ENCODE assay signal across 10 mouse cellular contexts in genomic region chr8:84657680-84658079, GRCm38 (mm10). TPM values are rescaled to one million over a fixed set of nuclear protein-coding genes. Genes with fewer than 3 reads are reported as not detected.
A peak's percentile ranks its signal among the peaks of the same experiment; 100 is the strongest.
DNase-seq lines count a peak whose midpoint lies in the region; ATAC-seq and TF ChIP-seq lines count a peak whose summit lies in the region.
"Had no signal": no experiment of that assay in that cellular context is flagged by ENCODE, and none has a peak within 500 bp of the region (broad histone marks: within the 10 kb centered on the region; RNA-seq: fewer than 3 reads in every experiment).

No protein-coding gene starts in this region.

- WGBS in hindbrain, embryonic 10.5 days = 49% methylated on average over 4 of the region's 4 CpGs
- 36% methylated on average over 4 of the region's 4 CpGs for WGBS in hindbrain, embryonic 12.5 days
- WGBS in embryonic facial prominence, embryonic 10.5 days = 33% methylated on average over 4 of the region's 4 CpGs
- WGBS in kidney, postnatal 0 days = 58% methylated on average over 4 of the region's 4 CpGs
- WGBS in forebrain, embryonic 13.5 days = 43% methylated on average over 4 of the region's 4 CpGs

- no peaks in the 10 kb centered on the region for H3K36me3 ChIP-seq in hindbrain, embryonic 10.5 days
- H3K36me3 ChIP-seq in hindbrain, embryonic 12.5 days = no peaks in the 10 kb centered on the region
- H3K36me3 ChIP-seq in embryonic facial prominence, embryonic 10.5 days (replicated peaks) = peaks cover 4% of the 10 kb centered on the region; the same call in 1 of the 2 replicates
- no peaks in the 10 kb centered on the region for H3K36me3 ChIP-seq in kidney, postnatal 0 days (ENCODE audit: insufficient read depth, low read length)
- H3K36me3 ChIP-seq in forebrain, embryonic 13.5 days (ENCODE audit: poor library complexity, severe bottlenecking) = no peaks in the 10 kb centered on the region
- H3K36me3 ChIP-seq: hindbrain, embryonic 15.5 days; midbrain, embryonic 13.5 days had no signal

- H3K27ac ChIP-seq in hindbrain, embryonic 10.5 days = peak overlapping the region; percentile 93
- no peak overlapping the region for H3K27ac ChIP-seq in hindbrain, embryonic 12.5 days
- peak overlapping the region; percentile 97 for H3K27ac ChIP-seq in embryonic facial prominence, embryonic 10.5 days (replicated peaks)
- H3K27ac ChIP-seq in kidney, postnatal 0 days = peak overlapping the region; percentile 93
- H3K27ac ChIP-seq in forebrain, embryonic 13.5 days = no peak overlapping the region
- H3K27ac ChIP-seq: midbrain, embryonic 13.5 days had no signal

- peak overlapping the region; percentile 13; the same call in 1 of the 2 replicates for H3K4me3 ChIP-seq in hindbrain, embryonic 10.5 days
- no peak overlapping the region for H3K4me3 ChIP-seq in hindbrain, embryonic 12.5 days
- H3K4me3 ChIP-seq in embryonic facial prominence, embryonic 10.5 days = peak overlapping the region; percentile 59
- no peak overlapping the region for H3K4me3 ChIP-seq in kidney, postnatal 0 days (replicated peaks; ENCODE audit: low read depth, low read length)
- H3K4me3 ChIP-seq in forebrain, embryonic 13.5 days = no peak overlapping the region
- H3K4me3 ChIP-seq: midbrain, embryonic 13.5 days had no signal

- no peak overlapping the region for H3K9ac ChIP-seq in hindbrain, embryonic 12.5 days
- H3K9ac ChIP-seq in kidney, postnatal 0 days (ENCODE audit: low read depth, low read length) = no peak overlapping the region
- H3K9ac ChIP-seq in forebrain, embryonic 13.5 days = no peak overlapping the region
- H3K9ac ChIP-seq: hindbrain, embryonic 15.5 days; midbrain, embryonic 13.5 days had no signal

- no peak for TF ChIP-seq CTCF in kidney, postnatal 0 days (IDR thresholded peaks at IDR 0.05; ENCODE audit: low read depth)

- H3K27me3 ChIP-seq in hindbrain, embryonic 10.5 days (ENCODE audit: insufficient read depth, poor library complexity, severe bottlenecking) = no peaks in the 10 kb centered on the region
- no peaks in the 10 kb centered on the region for H3K27me3 ChIP-seq in hindbrain, embryonic 12.5 days
- no peaks in the 10 kb centered on the region for H3K27me3 ChIP-seq in embryonic facial prominence, embryonic 10.5 days (replicated peaks; ENCODE audit: low read depth, poor library complexity, severe bottlenecking)
- H3K27me3 ChIP-seq in kidney, postnatal 0 days (ENCODE audit: insufficient read depth, low read length) = no peaks in the 10 kb centered on the region
- H3K27me3 ChIP-seq in forebrain, embryonic 13.5 days = no peaks in the 10 kb centered on the region
- H3K27me3 ChIP-seq: hindbrain, embryonic 15.5 days had no signal

- ATAC-seq in hindbrain, embryonic 12.5 days (ENCODE audit: low FRiP score) = no peak
- no peak for ATAC-seq in kidney, postnatal 0 days (replicated peaks; ENCODE audit: low FRiP score, low read depth)
- ATAC-seq in forebrain, embryonic 13.5 days = no peak
- ATAC-seq in CD4-positive, CD25-positive, alpha-beta regulatory T cell, adult 4 months = no peak
- ATAC-seq: midbrain, embryonic 13.5 days had no signal

- no peaks in the 10 kb centered on the region for H3K9me3 ChIP-seq in hindbrain, embryonic 10.5 days
- no peaks in the 10 kb centered on the region for H3K9me3 ChIP-seq in hindbrain, embryonic 12.5 days (replicated peaks)
- H3K9me3 ChIP-seq in embryonic facial prominence, embryonic 10.5 days = no peaks in the 10 kb centered on the region
- H3K9me3 ChIP-seq in kidney, postnatal 0 days (replicated peaks; ENCODE audit: low read length) = no peaks in the 10 kb centered on the region
- no peaks in the 10 kb centered on the region for H3K9me3 ChIP-seq in forebrain, embryonic 13.5 days (replicated peaks)
- H3K9me3 ChIP-seq: hindbrain, embryonic 15.5 days; midbrain, embryonic 13.5 days had no signal

- no peak overlapping the region for H3K4me2 ChIP-seq in hindbrain, embryonic 12.5 days (replicated peaks)
- H3K4me2 ChIP-seq in kidney, postnatal 0 days (ENCODE audit: low read length) = peak overlapping the region; percentile 68; the same call in 1 of the 2 replicates
- no peak overlapping the region for H3K4me2 ChIP-seq in forebrain, embryonic 13.5 days

- no peak for DNase-seq in hindbrain, embryonic 10.5 days (ENCODE audit: low spot score)
- DNase-seq in embryonic facial prominence, embryonic 10.5 days (ENCODE audit: low spot score) = no peak
- no peak for DNase-seq in kidney, postnatal 0 days (ENCODE audit: low spot score)
- peak; percentile 62 for DNase-seq in lung, postnatal 36 days
- DNase-seq in cerebellum, adult 9-10 months = no peak

- H3K4me1 ChIP-seq in hindbrain, embryonic 10.5 days (replicated peaks) = peaks cover 83% of the 10 kb centered on the region
- peaks cover 50% of the 10 kb centered on the region for H3K4me1 ChIP-seq in hindbrain, embryonic 12.5 days
- H3K4me1 ChIP-seq in embryonic facial prominence, embryonic 10.5 days = peaks cover 75% of the 10 kb centered on the region
- peaks cover 40% of the 10 kb centered on the region for H3K4me1 ChIP-seq in kidney, postnatal 0 days (replicated peaks; ENCODE audit: insufficient read depth, low read length)
- peaks cover 54% of the 10 kb centered on the region for H3K4me1 ChIP-seq in forebrain, embryonic 13.5 days

RNA-seq across cellular contexts. Expression of gene Ier2, which starts 5.0 kb away (rescaled TPM):
- polyA plus RNA-seq in hindbrain, embryonic 10.5 days (2016; fragmentation: Nextera tagmentation; extraction: Ambion mirVana) = 89.9 and 94.7 TPM in 2 replicates
- 62.5 and 64.8 TPM in 2 replicates for polyA plus RNA-seq in hindbrain, embryonic 12.5 days (2016; fragmentation: Nextera tagmentation; extraction: Ambion mirVana)
- 140 and 148 TPM in 2 replicates for polyA plus RNA-seq in embryonic facial prominence, embryonic 10.5 days (2016; fragmentation: Nextera tagmentation; extraction: Ambion mirVana)
- 77.4 and 83.8 TPM in 2 replicates for polyA plus RNA-seq in kidney, postnatal 0 days (2015; fragmentation: Nextera tagmentation; extraction: Ambion mirVana)
- 35.2 and 35.4 TPM in 2 replicates for polyA plus RNA-seq in forebrain, embryonic 13.5 days (2015; fragmentation: Nextera tagmentation; extraction: Ambion mirVana)
- 10 to 100 TPM; 39.5 to 42.6 TPM for polyA plus RNA-seq in CD4-positive, CD25-positive, alpha-beta regulatory T cell, adult 4 months (2017; shearing (Covaris generic))

RNA-seq across cellular contexts. Expression of gene Trmt1, which starts 28.4 kb away (rescaled TPM):
- 57.8 and 65.9 TPM in 2 replicates for polyA plus RNA-seq in hindbrain, embryonic 10.5 days (2016; fragmentation: Nextera tagmentation; extraction: Ambion mirVana)
- 51.2 and 55.9 TPM in 2 replicates for polyA plus RNA-seq in hindbrain, embryonic 12.5 days (2016; fragmentation: Nextera tagmentation; extraction: Ambion mirVana)
- 69.1 and 71.2 TPM in 2 replicates for polyA plus RNA-seq in embryonic facial prominence, embryonic 10.5 days (2016; fragmentation: Nextera tagmentation; extraction: Ambion mirVana)
- 55.3 and 56.1 TPM in 2 replicates for polyA plus RNA-seq in kidney, postnatal 0 days (2015; fragmentation: Nextera tagmentation; extraction: Ambion mirVana)
- 53.5 and 59.1 TPM in 2 replicates for polyA plus RNA-seq in forebrain, embryonic 13.5 days (2015; fragmentation: Nextera tagmentation; extraction: Ambion mirVana)
- 10 to 100 TPM; 45.0 to 60.3 TPM for polyA plus RNA-seq in CD4-positive, CD25-positive, alpha-beta regulatory T cell, adult 4 months (2017; shearing (Covaris generic))

RNA-seq across cellular contexts. Expression of gene Nacc1, which starts 30.0 kb away (rescaled TPM):
- polyA plus RNA-seq in hindbrain, embryonic 10.5 days (2016; fragmentation: Nextera tagmentation; extraction: Ambion mirVana) = 25.2 and 28.9 TPM in 2 replicates
- polyA plus RNA-seq in hindbrain, embryonic 12.5 days (2016; fragmentation: Nextera tagmentation; extraction: Ambion mirVana) = 20.9 and 21.3 TPM in 2 replicates
- 30.4 and 30.8 TPM in 2 replicates for polyA plus RNA-seq in embryonic facial prominence, embryonic 10.5 days (2016; fragmentation: Nextera tagmentation; extraction: Ambion mirVana)
- polyA plus RNA-seq in kidney, postnatal 0 days (2015; fragmentation: Nextera tagmentation; extraction: Ambion mirVana) = 15.9 and 16.1 TPM in 2 replicates
- polyA plus RNA-seq in forebrain, embryonic 13.5 days (2015; fragmentation: Nextera tagmentation; extraction: Ambion mirVana) = 16.1 and 18.6 TPM in 2 replicates
- 1 to 10 TPM; 8.1 to 9.1 TPM for polyA plus RNA-seq in CD4-positive, CD25-positive, alpha-beta regulatory T cell, adult 4 months (2017; shearing (Covaris generic))

RNA-seq across cellular contexts. Expression of gene Lyl1, which starts 43.6 kb away (rescaled TPM):
- 5.6 and 6.5 TPM in 2 replicates for polyA plus RNA-seq in hindbrain, embryonic 10.5 days (2016; fragmentation: Nextera tagmentation; extraction: Ambion mirVana)
- polyA plus RNA-seq in hindbrain, embryonic 12.5 days (2016; fragmentation: Nextera tagmentation; extraction: Ambion mirVana) = 4.6 and 4.9 TPM in 2 replicates
- polyA plus RNA-seq in embryonic facial prominence, embryonic 10.5 days (2016; fragmentation: Nextera tagmentation; extraction: Ambion mirVana) = 4.3 and 5.5 TPM in 2 replicates
- polyA plus RNA-seq in kidney, postnatal 0 days (2015; fragmentation: Nextera tagmentation; extraction: Ambion mirVana) = 6.1 and 6.4 TPM in 2 replicates
- 1.9 and 2.1 TPM in 2 replicates for polyA plus RNA-seq in forebrain, embryonic 13.5 days (2015; fragmentation: Nextera tagmentation; extraction: Ambion mirVana)
- polyA plus RNA-seq in CD4-positive, CD25-positive, alpha-beta regulatory T cell, adult 4 months (2017; shearing (Covaris generic)) = 1 to 10 TPM; 2.0 to 2.6 TPM

Comparison
In these comparisons a context has a peak if more than half of its experiments do, and no peak if none do; other contexts are left out.
1. H3K27ac ChIP-seq: peak in hindbrain, embryonic 10.5 days (single experiment), embryonic facial prominence, embryonic 10.5 days (single experiment) and kidney, postnatal 0 days (single experiment); none in hindbrain, embryonic 12.5 days (single experiment) and forebrain, embryonic 13.5 days (single experiment).
2. H3K4me3 ChIP-seq: peak in hindbrain, embryonic 10.5 days (single experiment) and embryonic facial prominence, embryonic 10.5 days (single experiment); none in hindbrain, embryonic 12.5 days (single experiment), kidney, postnatal 0 days (single experiment) and forebrain, embryonic 13.5 days (single experiment).